Mouse (Mus musculus) kidney, adult 2 months (tissue): ENCODE data around the gene Lmx1a. TPM values are rescaled to one million over a fixed set of nuclear protein-coding genes. Genes with fewer than 3 reads are reported as not detected.

Experiments used
- DNase-seq: peaks from one replicate; pipeline ENCODE4 v3.0.0; 2021
- H3K27ac ChIP-seq: fragments of 200-500 bp; 2 replicates; pipeline ENCODE4 v1.5.1; 2012; ENCODE audit warnings: low read depth, low read length, control low read depth, inconsistent platforms; ENCODE audit not compliant: insufficient read depth
- H3K27me3 ChIP-seq: fragments of 200-500 bp; replicated peaks from 2 replicates; pipeline ENCODE4 v1.6.1; 2012; ENCODE audit warnings: mild to moderate bottlenecking, moderate library complexity, low read length, inconsistent platforms; ENCODE audit not compliant: control insufficient read depth, insufficient read depth
- H3K36me3 ChIP-seq: fragments of 200-500 bp; 2 replicates; pipeline ENCODE4 v1.6.1; 2012; ENCODE audit warnings: mild to moderate bottlenecking, moderate library complexity, low read length, inconsistent platforms; ENCODE audit not compliant: control insufficient read depth, insufficient read depth
- H3K4me1 ChIP-seq: fragments of 200-500 bp; 2 replicates; pipeline ENCODE4 v1.6.1; 2011; ENCODE audit warnings: low read length; ENCODE audit not compliant: control insufficient read depth, insufficient read depth
- H3K4me3 ChIP-seq: fragments of 200-500 bp; 2 replicates; pipeline ENCODE4 v1.5.1; 2011; ENCODE audit warnings: mild to moderate bottlenecking, low read depth, low read length, control low read depth; ENCODE audit not compliant: insufficient read depth
- CTCF ChIP-seq: fragments of 200-500 bp; conservative IDR thresholded peaks from 2 replicates; pipeline ENCODE4 v1.5.1; 2011; ENCODE audit warnings: low read depth, mild to moderate bottlenecking, control low read depth, low read length, moderate library complexity, mixed read lengths; ENCODE audit not compliant: insufficient read depth, insufficient read length
- POLR2A ChIP-seq: fragments of 200-500 bp; IDR thresholded peaks from one replicate; pipeline ENCODE4 v1.6.1; 2011; ENCODE audit warnings: low read depth, low read length, control low read depth
- WGBS: fragments of 180-500 bp; shearing (Covaris S2); methylation state at CpG from one replicate; pipeline ENCODE4 v1.1.7; 2018; 5-methylcytosine and 5-hydroxymethylcytosine counted together
- polyA plus RNA-seq: library from polyadenylated mRNA; depleted of rRNA; stranded (reverse); fragments of >200 nt; gene quantifications from 2 replicates; pipeline ENCODE4 v1.2.3, GENCODE M21; 2012

The Lmx1a gene
- polyA plus RNA-seq, 1 experiment = 0.02 TPM

DNA sequence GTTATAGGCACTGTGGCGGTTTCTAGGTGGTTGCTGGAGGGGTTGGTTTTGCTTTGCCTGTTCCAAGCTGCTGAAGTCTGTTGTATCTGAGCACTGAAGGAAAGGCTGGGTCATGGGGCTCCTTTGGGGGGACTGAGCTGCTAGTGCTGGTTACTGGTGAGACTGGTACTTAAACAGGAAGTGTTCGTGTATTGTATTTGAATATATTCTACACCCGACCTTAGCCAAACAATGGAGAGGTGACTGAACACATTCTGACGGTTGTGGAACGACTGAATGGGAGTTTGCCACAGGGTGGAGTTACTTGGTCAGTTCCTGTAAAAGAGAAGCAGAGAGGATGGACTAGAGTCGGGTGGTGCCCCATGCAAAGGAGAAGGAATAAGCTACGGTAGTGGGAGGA, 115.8 kb downstream of the Lmx1a start:
- Histone ChIP-seq H3K27ac (no peak overlapping the region), H3K4me1 (no peaks in the 10 kb centered on the region), H3K4me3 (no peak overlapping the region), H3K36me3 (no peaks in the 10 kb centered on the region), H3K27me3 (peaks cover 2% of the 10 kb centered on the region)
- TF ChIP-seq CTCF (no peak), POLR2A (no peak)
- WGBS = 60% methylated on average over 7 of the region's 7 CpGs
- DNase-seq = no peak

DNA sequence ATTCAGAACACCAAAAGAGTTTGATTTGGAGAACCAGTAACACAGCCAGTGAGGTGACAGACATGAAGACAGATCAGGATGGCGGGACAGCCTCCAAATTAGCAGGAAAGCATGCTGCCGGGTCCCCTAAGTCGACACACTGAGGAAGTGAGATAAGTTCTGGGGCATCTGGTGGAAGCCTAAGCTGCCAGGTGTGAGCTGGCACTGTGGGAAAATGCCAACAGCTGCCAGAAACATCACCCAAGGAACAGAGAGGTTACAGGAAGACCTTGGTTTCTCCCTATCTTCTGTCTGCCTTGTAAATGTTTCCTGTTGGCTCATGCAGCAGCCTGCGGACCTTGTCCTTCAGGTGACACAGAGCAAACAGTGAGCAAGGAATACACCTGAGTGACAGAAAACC, 122.1 kb downstream of the Lmx1a start:
- no peak for TF ChIP-seq CTCF
- TF ChIP-seq POLR2A = no peak
- no peaks in the 10 kb centered on the region for H3K4me1 ChIP-seq
- WGBS = 75% methylated on average over 4 of the region's 4 CpGs
- no peaks in the 10 kb centered on the region for H3K27me3 ChIP-seq
- H3K36me3 ChIP-seq = no peaks in the 10 kb centered on the region
- H3K4me3 ChIP-seq = no peak overlapping the region
- no peak overlapping the region for H3K27ac ChIP-seq
- DNase-seq = no peak

DNA sequence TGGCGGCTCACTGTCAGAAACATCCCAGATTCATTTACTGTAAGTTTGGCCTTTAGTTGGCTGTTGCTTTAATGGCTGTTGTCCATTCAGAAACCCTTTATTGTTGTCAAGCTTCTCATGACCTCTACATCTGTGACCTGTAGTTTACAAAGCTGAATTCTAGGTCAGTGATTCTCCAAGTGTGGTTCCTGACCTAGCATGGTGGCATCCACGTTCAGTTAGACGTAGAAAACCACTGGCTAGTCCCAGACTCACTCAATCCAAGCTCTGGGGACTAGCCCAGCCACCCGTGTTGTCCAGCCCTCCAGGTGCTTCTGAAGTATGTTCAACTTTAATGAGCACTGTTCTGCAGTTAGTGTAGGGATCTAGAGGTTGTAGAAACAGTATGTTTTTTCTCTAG, 126.1 kb downstream of the Lmx1a start:
- WGBS = 80% methylated on average over 4 of the region's 4 CpGs
- Histone ChIP-seq H3K4me1 (no peaks in the 10 kb centered on the region), H3K27ac (no peak overlapping the region), H3K27me3 (no peaks in the 10 kb centered on the region), H3K36me3 (no peaks in the 10 kb centered on the region), H3K4me3 (no peak overlapping the region)
- no peak for DNase-seq
- TF ChIP-seq POLR2A (no peak), CTCF (no peak)

DNA sequence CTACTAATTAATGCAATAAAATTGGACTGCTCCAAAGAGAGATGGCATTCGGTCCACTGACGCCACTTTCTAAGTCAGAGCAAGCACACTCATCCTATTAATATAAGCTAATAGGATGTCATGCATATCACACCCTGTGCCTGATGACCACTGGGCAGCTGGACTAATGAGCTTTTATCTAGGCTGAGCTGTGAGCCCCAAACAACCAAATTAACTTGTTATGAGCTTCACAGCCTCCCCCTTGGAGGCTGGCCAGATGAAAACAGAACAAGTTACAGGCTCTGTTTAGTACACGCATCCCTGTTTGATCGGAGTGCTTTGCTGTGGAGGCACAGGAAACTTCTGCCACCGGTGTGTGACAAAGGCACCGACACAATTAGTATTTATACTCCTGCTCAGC, 128.0 kb downstream of the Lmx1a start:
- no peaks in the 10 kb centered on the region for H3K36me3 ChIP-seq
- no peak for DNase-seq

DNA sequence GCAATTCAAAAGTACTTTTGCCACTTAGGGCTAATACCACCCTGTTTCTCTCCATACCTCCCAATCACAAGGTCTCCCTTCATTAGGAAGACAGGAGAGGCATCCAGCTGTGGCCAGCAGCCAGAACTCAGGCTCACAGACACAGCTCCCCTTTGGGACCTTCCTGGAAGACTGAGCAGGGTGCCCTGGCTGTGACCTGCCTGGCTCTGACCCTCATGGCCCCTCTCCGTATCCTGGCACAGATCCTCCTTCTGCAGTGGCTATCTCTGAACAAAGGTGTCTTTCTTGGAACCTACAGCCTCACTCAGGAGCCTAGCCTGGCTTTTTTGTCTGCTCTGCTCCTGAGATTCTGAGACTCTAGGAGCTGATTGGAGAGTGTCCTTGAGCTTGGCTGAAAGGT, 128.6 kb downstream of the Lmx1a start:
- Histone ChIP-seq H3K27me3 (no peaks in the 10 kb centered on the region), H3K27ac (no peak overlapping the region), H3K36me3 (no peaks in the 10 kb centered on the region), H3K4me1 (no peaks in the 10 kb centered on the region), H3K4me3 (no peak overlapping the region)
- DNase-seq = no peak
- 13% methylated on average over 1 of the region's 1 CpGs for WGBS
- TF ChIP-seq POLR2A (no peak), CTCF (no peak)

More for the DNA sequence above, 128.0 kb downstream of the Lmx1a start:
- no peak for TF ChIP-seq POLR2A
- no peak for TF ChIP-seq CTCF
- Histone ChIP-seq H3K27me3 (no peaks in the 10 kb centered on the region), H3K4me3 (no peak overlapping the region), H3K4me1 (no peaks in the 10 kb centered on the region), H3K27ac (no peak overlapping the region)
- 34% methylated on average over 6 of the region's 6 CpGs for WGBS

DNA sequence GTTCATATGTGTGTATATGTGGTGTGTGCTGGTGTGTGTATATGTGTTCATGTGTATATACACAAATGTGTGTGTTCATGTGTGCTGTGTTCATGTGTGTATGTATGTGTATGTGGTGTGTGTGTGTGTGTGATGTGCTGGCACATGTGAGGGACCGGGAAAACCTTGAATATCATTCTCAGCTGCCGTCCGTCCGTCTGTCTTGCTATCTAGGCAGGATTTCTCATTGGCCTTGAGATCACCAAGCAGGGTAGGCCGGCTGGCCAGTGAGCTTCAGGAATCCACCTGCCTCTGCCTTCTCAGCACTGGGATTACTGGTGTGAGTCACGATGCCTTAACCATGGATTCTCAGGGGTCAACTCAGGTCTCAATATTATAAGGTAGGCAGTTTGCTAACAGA, 131.0 kb downstream of the Lmx1a start:
- Histone ChIP-seq H3K4me3 (no peak overlapping the region), H3K4me1 (no peaks in the 10 kb centered on the region), H3K36me3 (no peaks in the 10 kb centered on the region), H3K27ac (no peak overlapping the region), H3K27me3 (no peaks in the 10 kb centered on the region)
- TF ChIP-seq CTCF (no peak), POLR2A (no peak)
- 94% methylated on average over 6 of the region's 6 CpGs for WGBS
- no peak for DNase-seq

DNA sequence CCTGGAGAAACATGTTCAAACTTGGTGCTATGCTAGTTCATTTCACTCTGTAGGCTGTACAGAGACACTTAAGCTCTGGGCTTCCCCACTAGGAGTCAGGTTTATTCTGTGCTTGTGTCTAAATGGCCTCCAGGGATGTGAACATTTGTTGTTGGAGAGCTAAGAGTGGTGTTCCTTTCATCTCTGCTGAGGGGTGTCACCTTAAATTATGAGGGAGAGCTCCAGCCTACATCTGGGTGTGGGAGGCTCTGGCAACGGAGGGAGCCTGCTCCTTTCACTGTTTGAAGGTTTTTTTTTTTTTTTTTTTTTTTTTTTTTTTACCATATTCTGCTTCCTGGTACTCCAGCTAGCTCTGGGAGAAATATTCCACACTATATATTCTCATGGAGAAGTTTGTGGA, 132.1 kb downstream of the Lmx1a start:
- WGBS = 8% methylated on average over 1 of the region's 1 CpGs
- Histone ChIP-seq H3K36me3 (no peaks in the 10 kb centered on the region), H3K27me3 (no peaks in the 10 kb centered on the region), H3K4me1 (no peaks in the 10 kb centered on the region), H3K27ac (no peak overlapping the region), H3K4me3 (no peak overlapping the region)
- TF ChIP-seq POLR2A = no peak
- no peak for TF ChIP-seq CTCF
- no peak for DNase-seq

DNA sequence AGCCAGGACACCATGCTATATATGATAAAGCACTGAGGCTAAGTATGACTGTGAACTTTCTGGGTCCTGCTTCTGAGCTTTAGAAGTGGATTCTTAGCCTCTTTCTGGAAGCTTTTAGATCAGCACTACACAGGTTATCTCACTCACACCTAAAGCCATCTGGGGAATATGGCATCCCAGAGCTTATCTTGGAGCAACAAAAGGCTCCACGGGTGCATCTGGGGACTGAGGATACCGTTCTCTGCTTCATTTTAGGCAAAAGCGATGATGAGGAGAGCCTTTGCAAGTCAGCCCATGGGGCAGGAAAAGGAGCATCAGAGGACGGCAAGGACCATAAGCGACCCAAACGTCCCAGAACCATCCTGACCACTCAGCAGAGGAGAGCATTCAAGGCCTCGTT, 141.3 kb downstream of the Lmx1a start:
- DNase-seq = no peak
- WGBS = 89% methylated on average over 7 of the region's 7 CpGs
- no peaks in the 10 kb centered on the region for H3K27me3 ChIP-seq

More for the DNA sequence above, 141.3 kb downstream of the Lmx1a start:
- H3K4me3 ChIP-seq = no peak overlapping the region
- no peak overlapping the region for H3K27ac ChIP-seq
- TF ChIP-seq CTCF (no peak), POLR2A (no peak)
- no peaks in the 10 kb centered on the region for H3K36me3 ChIP-seq
- H3K4me1 ChIP-seq = no peaks in the 10 kb centered on the region
